Mouse (Mus musculus): ENCODE measurements around the gene Ccdc85b.

Ccdc85b gene

DNA sequence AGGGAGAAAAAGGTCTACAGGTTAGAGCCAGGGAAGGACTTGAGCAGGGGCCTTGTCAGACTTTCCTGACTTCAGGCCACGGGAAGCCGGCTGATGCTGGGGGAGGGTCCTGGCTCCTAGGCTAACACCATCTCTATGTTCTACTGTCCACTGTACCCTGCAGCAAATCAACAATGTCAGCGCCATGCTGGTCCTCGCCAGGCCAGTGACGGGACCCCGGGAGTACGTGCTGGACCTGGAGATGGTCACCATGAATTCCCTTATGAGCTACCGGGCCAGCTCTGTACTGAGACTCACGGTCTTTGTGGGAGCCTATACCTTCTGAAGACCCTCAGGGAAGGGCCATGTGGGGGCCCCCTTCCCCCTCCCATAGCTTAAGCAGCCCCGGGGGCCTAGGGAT lies 23.7 kb upstream of the Ccdc85b start:
- DNase-seq (ENCODE audit: low read depth, low spot score) = no peak

DNA sequence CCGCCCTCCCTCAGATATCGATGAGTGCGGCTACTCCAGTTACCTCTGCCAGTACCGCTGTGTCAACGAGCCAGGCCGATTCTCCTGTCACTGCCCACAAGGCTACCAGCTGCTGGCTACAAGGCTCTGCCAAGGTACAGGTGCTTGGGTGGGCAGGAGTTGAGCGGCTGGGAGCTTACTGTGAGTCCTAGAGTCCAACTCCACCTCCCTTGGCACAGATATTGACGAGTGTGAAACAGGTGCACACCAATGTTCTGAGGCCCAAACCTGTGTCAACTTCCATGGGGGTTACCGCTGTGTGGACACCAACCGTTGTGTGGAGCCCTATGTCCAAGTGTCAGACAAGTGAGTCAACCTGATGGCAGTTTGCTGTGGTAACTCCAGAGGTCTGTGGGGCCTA lies 22.3 kb upstream of the Ccdc85b start:
- DNase-seq (ENCODE audit: low read depth, low spot score) = no peak

DNA sequence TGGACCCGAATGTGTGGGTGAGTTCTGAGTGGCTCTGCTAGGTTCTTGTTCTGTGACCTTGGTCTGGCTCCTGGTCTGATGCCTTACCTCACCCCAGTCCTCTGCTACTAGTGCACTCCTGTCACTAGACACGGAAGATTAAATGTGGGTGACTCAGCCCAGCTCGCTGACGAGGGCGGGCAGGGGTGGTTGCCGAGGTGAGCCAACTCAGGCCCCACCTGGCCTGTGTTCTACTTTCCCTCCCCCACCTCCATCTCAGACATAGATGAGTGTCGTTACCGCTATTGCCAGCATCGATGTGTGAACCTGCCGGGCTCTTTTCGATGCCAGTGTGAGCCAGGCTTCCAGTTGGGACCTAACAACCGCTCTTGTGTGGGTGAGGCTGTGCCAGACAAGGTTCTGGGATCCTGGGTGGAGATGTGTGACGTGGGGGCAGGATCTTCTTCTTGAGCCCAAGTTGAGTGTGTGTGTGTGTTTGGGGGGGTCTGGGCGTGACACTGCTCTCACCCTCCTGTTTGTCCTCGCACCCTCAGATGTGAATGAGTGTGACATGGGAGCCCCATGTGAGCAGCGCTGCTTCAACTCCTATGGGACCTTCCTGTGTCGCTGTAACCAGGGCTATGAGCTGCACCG lies 20.1 kb upstream of the Ccdc85b start:
- no peak for DNase-seq (ENCODE audit: low read depth, low spot score)

DNA sequence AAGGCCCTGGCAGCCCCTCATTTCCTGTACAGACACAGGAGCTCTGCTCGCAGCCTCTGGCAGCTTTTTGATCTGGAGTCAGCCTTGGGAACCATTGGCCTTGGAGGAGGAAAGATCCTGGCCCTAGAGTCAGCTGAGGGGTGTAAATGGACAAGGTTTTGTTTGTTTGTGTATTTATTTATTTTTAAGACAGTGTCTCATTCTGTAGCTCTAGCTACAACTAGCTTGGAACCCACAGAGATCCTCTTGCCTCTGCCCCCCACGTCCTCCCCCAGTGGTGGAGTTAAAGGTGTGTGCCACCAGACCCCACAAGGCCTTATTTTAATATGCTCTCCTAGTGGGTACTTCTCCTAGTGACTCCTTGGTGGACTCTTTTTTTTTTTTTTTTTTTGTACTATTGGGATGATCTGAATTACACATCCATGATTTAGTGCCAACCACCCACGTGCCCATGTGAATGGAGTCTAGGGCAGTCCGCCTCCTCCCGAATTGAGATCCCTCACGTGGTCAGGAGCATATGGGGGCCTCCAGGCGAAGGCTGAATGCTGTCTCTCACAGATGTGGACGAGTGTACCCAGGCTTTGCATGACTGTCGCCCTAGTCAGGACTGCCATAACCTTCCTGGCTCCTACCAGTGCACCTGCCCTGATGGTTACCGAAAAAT lies 19.4 kb upstream of the Ccdc85b start:
- DNase-seq (ENCODE audit: low read depth, low spot score) = no peak

DNA sequence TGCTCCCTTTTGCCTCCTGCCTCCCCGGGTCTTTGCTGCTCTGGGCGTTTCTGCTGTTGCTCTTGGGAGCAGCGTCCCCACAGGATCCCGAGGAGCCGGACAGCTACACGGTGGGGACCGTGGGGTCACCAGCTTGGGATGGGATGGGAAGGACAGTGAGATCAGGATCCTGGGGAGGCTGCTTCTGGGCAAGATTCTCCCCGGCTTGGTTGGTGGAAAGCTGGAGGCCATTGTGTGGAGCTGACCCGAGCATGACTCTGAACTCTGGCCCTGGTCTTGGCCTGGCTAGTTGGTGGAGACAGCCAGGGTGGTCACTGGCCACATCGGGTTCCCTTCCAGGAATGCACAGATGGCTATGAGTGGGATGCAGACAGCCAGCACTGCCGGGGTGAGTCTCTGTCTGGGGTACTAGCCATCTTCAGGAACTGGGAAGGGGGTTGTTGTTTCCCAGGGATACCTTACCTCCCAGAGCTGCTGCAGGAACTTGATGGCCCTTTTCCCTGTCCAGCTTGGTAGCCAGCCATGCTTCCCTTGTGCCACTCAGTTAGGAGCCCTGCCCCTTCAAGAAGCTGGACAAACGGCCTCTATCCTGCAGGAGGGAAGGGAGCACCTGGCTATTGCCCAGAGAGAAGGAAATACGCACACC lies 17.5 kb upstream of the Ccdc85b start:
- DNase-seq (ENCODE audit: low read depth, low spot score) = no peak

DNA sequence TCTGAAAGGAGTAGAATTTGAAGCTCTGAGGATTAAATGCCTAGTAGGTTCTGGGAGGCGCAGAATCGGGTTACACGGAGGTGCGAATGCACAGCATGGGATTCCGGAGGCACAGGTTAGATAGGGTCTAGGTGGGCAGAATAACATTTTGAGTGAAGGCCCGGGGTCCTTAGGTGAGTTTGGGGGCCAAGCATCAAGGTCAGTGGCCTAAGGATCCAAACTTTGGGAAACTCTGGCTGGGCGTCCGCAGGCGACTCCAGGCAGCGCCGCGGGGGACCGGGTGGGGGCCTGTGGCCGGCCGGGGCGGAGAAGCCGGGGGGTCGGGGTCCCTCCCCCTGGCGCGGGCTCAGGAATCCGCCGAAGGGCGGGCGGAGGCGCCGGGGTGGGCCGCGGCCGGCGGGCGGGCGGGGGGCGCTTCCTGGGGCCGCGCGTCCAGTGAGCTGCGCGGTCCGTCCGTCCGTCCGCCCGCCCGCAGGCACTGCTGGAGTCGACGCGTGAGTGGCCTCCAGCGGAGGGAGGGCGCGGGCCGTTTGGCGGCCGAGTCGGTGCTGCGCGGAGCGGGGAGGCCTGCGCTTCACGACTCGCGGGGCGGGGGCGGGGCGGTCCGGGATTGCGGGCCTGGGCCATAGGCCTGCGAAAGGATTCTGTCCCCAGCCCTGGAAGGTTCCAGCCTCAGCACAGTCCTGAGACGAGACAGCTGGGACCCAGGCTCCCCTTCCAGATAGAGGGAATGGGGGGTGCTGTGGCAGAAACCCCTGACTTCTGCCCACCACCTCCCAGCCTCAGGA lies 16.8 kb upstream of the Ccdc85b start:
- DNase-seq (ENCODE audit: low read depth, low spot score) = no peak

DNA sequence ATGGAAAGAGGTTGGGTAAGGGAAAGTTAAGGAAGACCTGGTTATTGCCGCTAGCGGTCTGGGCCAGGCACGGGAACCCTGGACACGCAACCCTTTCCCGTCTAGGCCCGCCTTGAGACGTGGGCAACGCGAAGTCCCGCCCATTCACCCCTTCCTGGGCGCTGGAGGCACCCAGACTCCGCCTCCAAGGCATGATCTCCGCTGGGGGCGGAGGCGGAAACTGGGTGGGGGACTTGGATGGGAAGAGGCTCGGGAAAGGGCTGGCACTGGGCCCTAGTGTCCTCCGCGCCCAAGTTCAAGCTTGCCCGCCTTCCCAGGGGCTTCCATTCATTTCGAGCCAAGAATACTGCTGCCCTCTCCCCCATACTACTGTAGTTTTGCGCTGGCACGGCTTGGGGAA lies 16.0 kb upstream of the Ccdc85b start, which contains the start of gene Efemp2:
Gene Efemp2, plus strand, starts transcription at position 235 of the 400 bp plus-strand sequence.
- DNase-seq (ENCODE audit: low read depth, low spot score) = peak; percentile 47

DNA sequence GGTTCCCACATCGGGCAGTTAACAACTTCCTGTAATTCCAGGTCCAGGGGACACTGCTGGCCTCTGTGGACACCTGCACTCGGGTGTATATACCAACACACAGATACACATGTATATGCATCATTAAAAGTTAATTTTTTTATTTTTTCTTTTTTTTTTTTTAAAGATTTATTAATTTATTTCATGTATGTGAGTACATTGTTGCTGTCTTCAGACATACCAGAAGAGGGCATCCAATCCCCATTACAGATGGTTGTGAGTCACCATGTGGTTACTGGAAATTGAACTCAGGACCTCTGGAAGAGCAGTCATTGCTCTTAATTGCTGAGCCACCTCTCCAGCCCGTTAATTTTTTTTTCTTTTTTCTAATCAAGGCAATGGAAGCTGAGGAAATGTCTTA lies 15.2 kb upstream of the Ccdc85b start:
- no peak for DNase-seq (ENCODE audit: low read depth, low spot score)

DNA sequence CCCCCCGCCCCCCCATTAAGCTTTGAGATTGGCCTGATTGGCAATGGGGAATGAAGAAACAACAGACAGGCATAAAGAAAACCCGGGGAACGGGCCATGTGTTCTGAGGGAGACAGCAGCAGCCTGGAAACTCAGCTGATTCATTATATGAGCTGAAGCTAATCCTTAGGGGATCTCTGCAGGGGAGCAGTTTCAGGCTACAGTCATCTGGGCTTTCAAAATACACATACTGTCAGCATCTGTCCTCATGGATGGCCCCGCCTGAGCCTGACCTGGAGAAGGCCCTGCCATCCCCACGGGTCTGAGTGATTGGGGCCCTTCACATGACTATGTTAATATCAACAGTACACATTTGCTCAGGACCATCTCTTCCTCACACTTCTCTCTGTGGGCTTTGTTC lies 14.2 kb upstream of the Ccdc85b start:
- no peak for DNase-seq (ENCODE audit: low read depth, low spot score)

DNA sequence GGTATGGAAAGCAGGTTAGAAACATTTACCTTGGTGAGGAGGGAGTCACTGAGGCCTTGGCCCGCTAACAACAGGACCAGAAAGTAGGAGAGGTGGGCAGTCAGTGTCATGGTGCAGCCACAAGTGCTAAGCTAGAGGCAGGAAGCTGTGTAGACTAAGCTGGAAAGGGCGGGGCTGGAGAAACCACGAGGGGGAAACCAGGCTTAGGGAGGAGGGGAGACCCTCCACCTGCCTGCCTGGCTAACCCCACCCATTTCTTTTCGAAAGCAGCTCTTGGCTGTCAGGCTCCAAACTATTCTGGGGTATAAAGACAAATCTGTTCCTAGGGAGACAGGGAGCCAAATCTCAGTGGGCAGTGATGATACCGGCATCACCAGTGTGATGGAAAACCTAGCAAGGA lies 10.7 kb upstream of the Ccdc85b start, which contains the start of gene Ctsw:
Gene Ctsw, minus strand, starts transcription at position 134 of the 400 bp plus-strand sequence.
- no peak for DNase-seq (ENCODE audit: low read depth, low spot score)

DNA sequence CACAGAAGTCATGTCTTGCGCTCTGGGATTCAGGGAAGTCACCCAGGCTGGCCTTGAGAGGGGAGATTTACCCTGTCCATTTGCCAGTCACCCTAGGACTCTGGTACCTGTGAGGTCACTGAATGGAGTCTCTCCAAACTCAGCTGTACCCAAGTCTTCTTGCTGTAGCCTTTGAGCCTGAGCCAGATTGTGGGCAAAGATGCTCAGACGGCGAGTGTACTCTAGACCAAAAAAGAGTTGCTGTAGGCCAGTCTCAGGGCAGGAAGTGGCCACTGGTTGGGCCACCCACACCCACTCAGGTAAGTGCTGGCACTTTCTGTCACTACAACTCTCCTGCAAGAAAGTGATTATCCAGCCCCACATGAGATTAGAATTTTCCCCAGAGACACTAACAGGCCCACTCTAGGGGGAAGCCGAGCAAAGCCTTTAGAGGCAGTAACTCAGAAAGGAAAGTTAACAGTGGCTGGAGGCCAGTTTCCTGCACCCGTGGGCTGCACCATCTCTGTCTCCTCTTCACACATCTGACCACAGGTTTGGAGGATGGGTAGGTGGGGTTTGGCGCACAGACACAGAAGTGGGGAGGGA lies 9.3 kb upstream of the Ccdc85b start:
- no peak for DNase-seq (ENCODE audit: low read depth, low spot score)

DNA sequence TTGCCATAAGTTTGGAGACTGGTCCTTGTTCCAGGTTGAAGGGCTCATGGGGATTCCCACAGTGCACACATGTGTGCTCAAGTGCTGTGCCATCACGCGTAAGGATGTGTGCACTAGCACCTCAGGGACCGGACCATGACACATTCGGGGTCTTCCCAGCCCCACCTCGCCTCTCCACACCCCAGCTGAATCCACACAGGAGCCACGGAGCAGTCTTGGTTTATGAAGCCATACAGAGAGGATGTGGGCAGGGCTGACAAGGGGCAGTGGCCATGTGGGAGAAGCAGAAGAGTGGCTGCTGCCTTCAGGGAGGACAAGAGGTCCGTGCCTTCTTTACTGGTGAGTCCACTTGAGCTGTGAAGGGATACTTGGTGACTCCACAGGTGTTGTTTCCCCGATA lies 7.3 kb upstream of the Ccdc85b start:
- DNase-seq (ENCODE audit: low read depth, low spot score) = no peak

DNA sequence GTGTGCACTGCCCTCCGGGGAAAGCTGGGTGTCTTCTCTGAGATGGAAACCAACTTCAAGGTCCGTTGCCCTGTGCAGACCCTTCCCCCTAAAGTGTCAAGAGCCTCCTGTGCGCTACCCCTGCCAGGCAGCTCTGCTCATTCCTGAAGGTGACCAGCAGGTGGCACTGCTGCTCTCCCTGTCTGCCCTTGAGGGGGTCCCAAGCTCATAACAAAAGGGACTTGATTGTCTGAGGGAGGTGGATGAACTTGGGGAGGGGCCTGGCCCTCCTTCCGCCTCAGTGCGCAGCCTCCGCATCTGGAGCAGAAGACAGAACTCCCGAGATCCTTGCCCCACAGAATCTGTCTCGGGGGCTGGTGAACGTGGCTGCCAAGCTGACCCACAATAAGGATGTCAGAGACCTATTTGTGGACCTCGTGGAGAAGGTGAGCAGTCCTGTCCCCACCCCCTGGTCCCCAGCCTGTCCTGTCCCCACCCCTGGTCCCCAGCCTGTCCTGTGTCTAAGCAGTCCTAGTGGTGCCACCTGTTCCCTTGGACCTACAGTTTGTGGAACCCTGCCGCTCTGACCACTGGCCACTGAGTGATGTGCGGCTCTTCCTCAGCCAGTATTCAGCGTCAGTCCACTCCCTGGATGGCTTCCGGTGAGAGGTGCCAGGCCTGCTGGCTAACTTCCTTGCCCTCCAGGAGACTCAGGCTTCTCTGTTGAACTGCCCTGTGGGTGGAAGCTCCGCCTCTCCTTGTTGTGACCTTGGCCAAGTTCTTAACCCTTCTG lies 6.3 kb upstream of the Ccdc85b start:
- no peak for DNase-seq (ENCODE audit: low read depth, low spot score)

DNA sequence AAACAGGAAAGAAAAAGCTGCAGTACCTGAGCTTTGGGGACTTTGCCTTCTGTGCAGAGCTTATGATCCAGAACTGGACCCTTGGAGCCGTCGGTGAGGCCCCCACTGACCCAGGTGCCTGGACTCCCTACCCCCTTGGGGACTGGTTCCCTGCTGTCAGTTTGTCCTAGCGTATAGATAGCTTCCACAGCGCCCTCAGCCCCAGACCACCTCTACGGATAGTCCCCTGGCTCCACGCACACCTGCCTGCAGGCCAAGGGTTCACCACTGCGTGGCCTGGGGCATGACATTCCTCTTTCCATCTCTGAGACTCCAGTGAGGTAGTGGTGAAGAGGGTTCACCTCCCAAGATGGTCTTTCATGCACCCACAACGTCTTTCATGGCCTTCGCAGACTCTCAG lies 5.5 kb upstream of the Ccdc85b start:
- DNase-seq (ENCODE audit: low read depth, low spot score) = no peak

DNA sequence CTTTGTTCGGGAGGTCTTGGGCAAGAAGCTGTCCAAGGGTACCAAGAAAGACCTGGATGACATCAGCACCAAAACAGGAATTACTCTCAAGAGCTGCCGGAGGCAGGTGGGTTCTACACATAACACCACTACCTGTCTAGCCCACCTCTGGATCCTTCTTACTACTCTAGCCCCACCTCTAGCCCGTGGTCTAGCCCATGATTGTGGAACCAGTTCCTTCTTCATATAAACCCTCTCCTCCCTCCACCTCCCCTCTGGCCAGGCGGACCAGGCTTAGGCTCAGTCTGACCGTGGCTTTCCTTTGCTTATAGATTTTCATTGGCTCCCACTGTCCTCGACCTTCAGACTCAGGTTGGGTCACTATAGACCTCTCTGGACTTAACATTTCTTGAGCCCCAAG lies 3.7 kb upstream of the Ccdc85b start:
- no peak for DNase-seq (ENCODE audit: low read depth, low spot score)

DNA sequence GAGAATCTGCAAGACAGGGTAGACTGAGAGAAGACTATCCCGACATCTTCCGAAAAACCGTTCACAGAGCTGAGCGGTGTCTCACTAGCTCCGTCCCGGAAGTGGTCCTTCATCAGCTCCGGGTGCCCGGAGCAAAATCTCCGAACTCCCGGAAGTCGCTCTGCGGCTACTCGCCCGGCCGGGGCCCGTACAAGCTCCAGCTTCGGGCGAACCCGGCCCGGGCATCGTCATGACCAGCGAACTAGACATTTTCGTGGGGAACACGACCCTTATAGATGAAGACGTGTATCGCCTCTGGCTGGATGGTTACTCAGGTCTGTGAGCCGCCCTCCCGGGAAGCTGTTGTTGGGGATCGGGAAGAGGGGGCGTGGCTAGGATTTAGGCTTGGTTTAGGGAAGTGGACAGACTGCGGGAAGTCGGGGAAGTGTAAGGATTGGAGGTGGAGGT lies 2.8 kb upstream of the Ccdc85b start, which contains the start of gene Fibp:
Gene Fibp, plus strand, starts transcription at position 151 of the 447 bp plus-strand sequence.
- DNase-seq (ENCODE audit: low read depth, low spot score) = peak; percentile 82

DNA sequence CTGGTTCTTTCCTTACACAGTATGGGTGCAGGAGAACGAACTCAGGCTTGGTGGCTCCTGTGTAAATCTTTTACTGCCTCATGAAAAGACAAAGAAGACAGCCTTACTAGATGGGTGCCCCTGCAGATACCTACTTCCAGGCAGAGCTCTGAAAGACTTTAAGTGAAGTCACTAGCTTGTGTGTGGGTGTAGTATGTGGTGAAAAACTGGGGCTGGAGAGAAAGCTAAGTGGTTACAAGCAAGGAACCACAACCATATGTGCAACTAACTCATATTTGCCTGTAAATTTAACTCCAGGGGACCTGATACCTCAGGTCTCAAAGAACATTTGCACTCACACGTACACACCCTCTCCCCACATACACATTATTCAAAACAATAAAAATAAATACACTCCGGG lies 2.2 kb upstream of the Ccdc85b start:
- DNase-seq (ENCODE audit: low read depth, low spot score) = no peak

DNA sequence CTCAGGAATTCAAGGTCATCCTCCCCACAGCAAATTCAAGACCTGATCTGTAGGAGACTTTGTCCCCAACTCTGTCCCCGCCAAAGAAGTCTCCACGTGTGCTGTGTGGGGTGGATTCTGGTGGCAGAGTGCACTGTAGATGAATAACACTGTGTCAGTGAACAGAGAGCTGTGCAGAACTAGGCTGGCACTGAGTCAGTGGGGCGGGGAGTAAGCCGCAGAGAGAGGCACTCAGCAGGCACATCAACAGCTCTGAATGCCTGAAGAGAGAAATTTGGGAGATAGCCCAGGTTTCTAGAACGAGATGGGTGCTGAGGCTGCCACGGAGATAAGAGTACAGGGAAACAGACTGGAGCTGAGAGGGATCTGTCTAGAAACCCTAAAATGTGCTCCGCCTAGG lies 1.3 kb upstream of the Ccdc85b start:
- no peak for DNase-seq (ENCODE audit: low read depth, low spot score)

DNA sequence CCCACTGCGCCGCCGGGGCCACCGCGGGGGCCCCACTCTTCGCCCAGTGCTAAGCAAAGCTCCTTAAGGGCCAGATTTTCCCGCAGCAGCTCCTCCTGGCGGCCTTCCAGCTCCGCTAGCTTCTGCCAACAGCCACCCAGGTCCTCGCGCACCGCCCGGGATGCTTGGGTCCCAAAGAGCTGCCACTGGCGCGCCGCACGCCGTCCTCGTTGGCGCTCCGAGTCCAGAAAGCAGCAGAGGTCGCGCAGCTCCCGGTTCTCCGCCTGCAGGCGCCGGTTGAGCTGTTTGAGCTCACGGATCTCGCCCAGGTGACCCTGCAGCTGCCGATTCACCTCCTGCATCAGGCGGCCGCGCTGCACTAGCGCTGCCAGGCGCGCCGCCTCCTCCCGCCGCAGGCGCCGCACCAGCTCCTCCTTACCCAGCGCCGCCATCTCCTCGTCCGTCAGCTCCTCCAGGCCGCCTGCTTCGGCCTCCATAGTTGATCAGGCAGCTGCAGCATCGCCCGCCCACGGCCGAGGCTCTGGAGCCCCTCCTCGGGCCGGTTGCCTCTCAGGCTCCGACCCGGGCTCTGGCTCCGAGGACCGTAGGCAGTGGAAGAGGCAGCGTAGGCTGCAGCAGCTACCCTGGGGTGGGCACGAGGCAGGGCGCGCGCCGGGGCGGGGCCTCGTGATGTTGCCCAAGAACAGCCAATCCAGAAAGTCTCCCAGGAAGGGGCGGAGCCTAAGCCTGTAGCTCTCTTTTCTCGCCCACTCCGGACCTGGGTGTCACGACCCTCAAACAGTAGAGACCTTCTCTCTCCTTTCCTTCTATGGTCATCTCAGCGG lies 560 bp downstream of the Ccdc85b start:
- DNase-seq (ENCODE audit: low read depth, low spot score) = peak; percentile 87

Data from retina, postnatal 7 days (tissue).